Mouse (Mus musculus) midbrain, embryonic 12.5 days (tissue): ENCODE data around the gene Hipk2. TPM values are rescaled to one million over a fixed set of nuclear protein-coding genes. Genes with fewer than 3 reads are reported as not detected.

Source experiments
- ATAC-seq: fragments of 200-750 bp; cut with Nextera tagmentation; 2 replicates; pipeline ENCODE4 v1.8.0; 2017; ENCODE audit warnings: low read depth, moderate TSS enrichment, moderate library complexity; ENCODE audit not compliant: low FRiP score
- H3K27ac ChIP-seq: fragments of 300-500 bp; sonication (generic); replicated peaks from 2 replicates; pipeline ENCODE4 v1.5.1; 2016; ENCODE audit warnings: mild to moderate bottlenecking
- H3K27me3 ChIP-seq: fragments of 300-500 bp; sonication (generic); 2 replicates; pipeline ENCODE4 v1.6.1; 2016; ENCODE audit warnings: mild to moderate bottlenecking
- H3K36me3 ChIP-seq: fragments of 300-500 bp; sonication (generic); 2 replicates; pipeline ENCODE4 v1.6.1; 2016
- H3K4me1 ChIP-seq: fragments of 300-500 bp; sonication (generic); 2 replicates; pipeline ENCODE4 v1.6.1; 2016
- H3K4me2 ChIP-seq: fragments of 300-500 bp; sonication (generic); replicated peaks from 2 replicates; pipeline ENCODE4 v1.6.1; 2016; ENCODE audit warnings: mild to moderate bottlenecking, moderate library complexity
- H3K4me3 ChIP-seq: fragments of 300-500 bp; sonication (generic); 2 replicates; pipeline ENCODE4 v1.5.1; 2016; ENCODE audit warnings: mild to moderate bottlenecking
- H3K9ac ChIP-seq: fragments of 300-500 bp; sonication (generic); replicated peaks from 2 replicates; pipeline ENCODE4 v1.6.1; 2016; ENCODE audit warnings: mild to moderate bottlenecking, moderate library complexity
- H3K9me3 ChIP-seq: fragments of 300-500 bp; sonication (generic); 2 replicates; pipeline ENCODE4 v1.6.1; 2016; ENCODE audit warnings: mild to moderate bottlenecking
- WGBS: fragments of 180-500 bp; shearing (Covaris S2); methylation state at CpG from one replicate; pipeline ENCODE4 v1.1.7; 2016; 5-methylcytosine and 5-hydroxymethylcytosine counted together
- polyA plus RNA-seq: library from polyadenylated mRNA; unstranded; fragments of >200 nt; fragmentation: Nextera tagmentation; extraction: Ambion mirVana; gene quantifications from 2 replicates; pipeline ENCODE4 v1.2.1, GENCODE M21; 2016

Hipk2 gene
- polyA plus RNA-seq, 1 experiment from 2014 or later = 36.7 TPM

- H3K4me3 ChIP-seq = no peak overlapping the region
- peaks cover 21% of the 10 kb centered on the region for H3K4me1 ChIP-seq
- no peak for ATAC-seq
- H3K27ac ChIP-seq = no peak overlapping the region
- H3K4me2 ChIP-seq = no peak overlapping the region
- WGBS = 84% methylated on average over 1 of the region's 1 CpGs
- no peaks in the 10 kb centered on the region for H3K9me3 ChIP-seq
- no peaks in the 10 kb centered on the region for H3K27me3 ChIP-seq
- 0 out of 2 replicates have a peak, but pooled peaks cover 5% of the 10 kb centered on the region for H3K36me3 ChIP-seq
- no peak overlapping the region for H3K9ac ChIP-seq
These were observed 35.2 kb downstream of the Hipk2 start for GRCm38 (mm10) chr6:38840780-38841179.

GRCm38 (mm10) chr6:38840380-38840779 lies 35.6 kb downstream of the Hipk2 start:
- Histone ChIP-seq H3K4me2 (no peak overlapping the region), H3K27me3 (no peaks in the 10 kb centered on the region), H3K27ac (no peak overlapping the region), H3K4me1 (peaks cover 17% of the 10 kb centered on the region), H3K36me3 (0 out of 2 replicates have a peak, but pooled peaks cover 5% of the 10 kb centered on the region), H3K9ac (no peak overlapping the region), H3K9me3 (no peaks in the 10 kb centered on the region), H3K4me3 (no peak overlapping the region)
- 84% methylated on average over 2 of the region's 2 CpGs for WGBS
- no peak for ATAC-seq

GRCm38 (mm10) chr6:38839891-38840290 lies 36.1 kb downstream of the Hipk2 start:
- Histone ChIP-seq H3K9me3 (no peaks in the 10 kb centered on the region), H3K27me3 (no peaks in the 10 kb centered on the region), H3K36me3 (0 out of 2 replicates have a peak, but pooled peaks cover 5% of the 10 kb centered on the region), H3K4me3 (no peak overlapping the region), H3K9ac (no peak overlapping the region), H3K4me2 (no peak overlapping the region), H3K27ac (no peak overlapping the region), H3K4me1 (peaks cover 15% of the 10 kb centered on the region; the same call in 1 of the 2 replicates)
- ATAC-seq = no peak
- WGBS = 67% methylated on average over 4 of the region's 4 CpGs

DNA sequence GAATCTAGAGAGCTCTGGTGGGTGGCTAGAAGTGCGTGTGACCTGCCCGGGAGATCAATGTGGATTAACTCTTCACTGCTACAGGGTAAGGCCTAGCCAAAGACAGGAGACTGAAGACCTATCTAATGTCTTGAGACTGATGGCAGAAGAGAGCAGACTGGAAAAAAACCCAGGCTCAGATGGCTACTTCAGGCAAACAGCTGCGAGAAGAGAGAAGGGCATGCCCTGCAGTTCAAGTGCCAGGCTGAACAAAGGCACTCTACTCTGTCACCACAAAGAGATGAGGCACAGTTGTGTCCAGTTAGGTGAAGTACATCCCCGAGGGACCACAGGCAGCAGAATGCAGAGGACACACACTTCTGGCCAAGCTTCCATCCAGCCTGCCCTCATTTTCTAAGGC lies 37.9 kb downstream of the Hipk2 start:
- Histone ChIP-seq H3K9ac (no peak overlapping the region), H3K4me1 (peaks cover 15% of the 10 kb centered on the region; the same call in 1 of the 2 replicates), H3K4me2 (no peak overlapping the region), H3K36me3 (0 out of 2 replicates have a peak, but pooled peaks cover 5% of the 10 kb centered on the region), H3K9me3 (no peaks in the 10 kb centered on the region), H3K27ac (0 out of 2 replicates have a peak overlapping the region, but pooled peaks have one; percentile 15), H3K4me3 (no peak overlapping the region), H3K27me3 (no peaks in the 10 kb centered on the region)
- no peak for ATAC-seq
- 68% methylated on average over 4 of the region's 4 CpGs for WGBS

DNA sequence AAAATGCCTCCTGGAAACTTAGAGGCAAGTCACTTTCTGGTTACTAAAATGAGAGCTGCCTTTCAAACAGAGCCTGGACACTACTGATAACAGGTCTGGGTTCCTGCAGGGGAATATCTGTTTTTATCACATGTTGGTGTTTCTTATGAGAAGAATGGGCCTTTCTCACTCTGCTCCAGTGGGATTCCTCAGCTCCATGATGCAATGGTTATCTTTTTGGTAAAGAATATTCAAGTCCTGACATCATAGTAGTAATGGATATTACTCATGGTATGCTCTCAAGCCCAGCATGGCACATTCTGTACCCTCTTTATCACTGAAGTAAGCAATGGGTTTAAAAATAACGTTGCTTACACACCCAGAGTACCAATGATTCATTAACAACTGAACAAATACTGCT lies 40.7 kb downstream of the Hipk2 start:
- no peak overlapping the region for H3K27ac ChIP-seq
- ATAC-seq = no peak
- H3K4me2 ChIP-seq = no peak overlapping the region
- peaks cover 11% of the 10 kb centered on the region; the same call in 1 of the 2 replicates for H3K4me1 ChIP-seq
- H3K9ac ChIP-seq = no peak overlapping the region
- H3K27me3 ChIP-seq = no peaks in the 10 kb centered on the region
- no peaks in the 10 kb centered on the region for H3K9me3 ChIP-seq
- H3K4me3 ChIP-seq = no peak overlapping the region
- H3K36me3 ChIP-seq = 0 out of 2 replicates have a peak, but pooled peaks cover 5% of the 10 kb centered on the region
- 74% methylated on average over 1 of the region's 1 CpGs for WGBS

DNA sequence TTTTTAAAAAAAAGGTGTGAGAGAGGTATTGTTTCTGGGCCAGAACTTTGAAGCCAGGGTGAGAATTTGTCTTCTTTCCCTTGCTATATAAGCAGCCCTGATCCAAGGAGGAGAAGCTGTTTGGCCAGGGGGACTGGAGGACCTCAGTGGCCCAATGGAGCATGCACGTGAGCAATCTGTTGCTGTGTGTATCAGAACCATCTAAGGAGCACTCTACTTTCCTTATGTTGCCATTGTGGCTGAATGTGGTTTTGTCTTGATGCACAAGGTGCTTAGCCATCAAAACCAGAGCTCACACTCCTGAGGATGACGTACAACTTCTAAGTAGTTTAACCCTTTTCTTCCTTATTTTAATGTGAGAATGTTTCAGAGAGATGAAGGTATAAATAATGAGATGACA lies 41.2 kb downstream of the Hipk2 start:
- Histone ChIP-seq H3K36me3 (0 out of 2 replicates have a peak, but pooled peaks cover 5% of the 10 kb centered on the region), H3K9me3 (no peaks in the 10 kb centered on the region), H3K4me1 (peaks cover 8% of the 10 kb centered on the region; the same call in 1 of the 2 replicates), H3K27me3 (no peaks in the 10 kb centered on the region), H3K9ac (no peak overlapping the region), H3K4me3 (no peak overlapping the region), H3K27ac (no peak overlapping the region), H3K4me2 (no peak overlapping the region)
- no peak for ATAC-seq
- 83% methylated on average over 2 of the region's 2 CpGs for WGBS

DNA sequence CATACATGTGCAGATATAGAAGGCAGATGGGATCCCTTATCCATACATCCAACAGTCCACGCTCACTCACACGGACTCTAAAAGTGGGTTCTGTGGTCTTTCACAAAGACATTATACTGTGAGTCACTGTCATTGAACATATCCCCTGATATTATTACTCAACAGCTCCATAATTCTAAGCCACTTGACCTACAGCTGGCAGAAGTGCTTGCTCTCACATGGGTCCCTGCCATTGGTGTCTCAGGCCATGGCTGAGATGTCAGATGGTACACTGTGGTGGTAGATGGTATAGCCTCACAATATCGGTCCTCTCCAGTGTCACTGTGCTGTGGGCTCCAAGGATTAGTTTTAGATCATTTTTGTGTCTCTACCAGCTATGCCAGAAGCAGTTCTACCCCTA lies 42.2 kb downstream of the Hipk2 start:
- H3K27ac ChIP-seq = no peak overlapping the region
- H3K36me3 ChIP-seq = 0 out of 2 replicates have a peak, but pooled peaks cover 5% of the 10 kb centered on the region
- peaks cover 8% of the 10 kb centered on the region; the same call in 1 of the 2 replicates for H3K4me1 ChIP-seq
- no peak for ATAC-seq
- no peak overlapping the region for H3K4me2 ChIP-seq
- no peaks in the 10 kb centered on the region for H3K9me3 ChIP-seq
- no peak overlapping the region for H3K9ac ChIP-seq
- H3K4me3 ChIP-seq = no peak overlapping the region
- WGBS = 92% methylated on average over 3 of the region's 3 CpGs
- no peaks in the 10 kb centered on the region for H3K27me3 ChIP-seq

- WGBS = 67% methylated on average over 3 of the region's 3 CpGs
- Histone ChIP-seq H3K9ac (no peak overlapping the region), H3K4me1 (0 out of 2 replicates have a peak, but pooled peaks cover 3% of the 10 kb centered on the region), H3K9me3 (no peaks in the 10 kb centered on the region), H3K27ac (no peak overlapping the region), H3K4me3 (no peak overlapping the region), H3K36me3 (no peaks in the 10 kb centered on the region), H3K27me3 (no peaks in the 10 kb centered on the region), H3K4me2 (no peak overlapping the region)
- ATAC-seq = no peak
These were observed 46.5 kb downstream of the Hipk2 start for GRCm38 (mm10) chr6:38829452-38829851.

DNA sequence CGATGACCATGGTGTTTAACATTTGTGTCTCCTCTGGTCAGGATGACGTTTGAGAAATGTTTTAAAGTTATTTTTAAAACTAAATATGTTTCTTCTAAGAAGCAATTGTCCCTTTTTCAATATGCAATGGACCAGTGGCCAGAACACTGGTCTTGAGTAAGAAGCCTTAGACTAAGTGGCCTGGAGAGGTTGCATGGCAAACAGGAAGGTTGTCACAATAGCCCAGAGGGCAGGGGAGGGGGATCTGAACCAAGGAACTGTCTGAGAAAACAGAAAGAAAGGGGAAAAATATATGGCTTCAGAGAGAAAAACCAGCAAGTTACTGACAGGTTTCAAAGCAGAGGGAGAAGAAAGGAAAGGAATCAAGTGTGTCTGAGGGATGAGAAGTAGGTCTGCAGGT lies 47.8 kb downstream of the Hipk2 start:
- no peaks in the 10 kb centered on the region for H3K27me3 ChIP-seq
- H3K4me2 ChIP-seq = no peak overlapping the region
- 91% methylated on average over 2 of the region's 2 CpGs for WGBS
- no peaks in the 10 kb centered on the region for H3K36me3 ChIP-seq
- no peak overlapping the region for H3K9ac ChIP-seq
- no peak overlapping the region for H3K27ac ChIP-seq
- H3K4me3 ChIP-seq = no peak overlapping the region
- 0 out of 2 replicates have a peak, but pooled peaks cover 3% of the 10 kb centered on the region for H3K4me1 ChIP-seq
- no peaks in the 10 kb centered on the region for H3K9me3 ChIP-seq
- ATAC-seq = no peak

GRCm38 (mm10) chr6:38827435-38827834 lies 48.5 kb downstream of the Hipk2 start:
- 85% methylated on average over 5 of the region's 5 CpGs for WGBS
- no peak overlapping the region for H3K4me3 ChIP-seq
- H3K4me1 ChIP-seq = 0 out of 2 replicates have a peak, but pooled peaks cover 3% of the 10 kb centered on the region
- H3K27me3 ChIP-seq = no peaks in the 10 kb centered on the region
- no peaks in the 10 kb centered on the region for H3K9me3 ChIP-seq
- H3K27ac ChIP-seq = no peak overlapping the region
- no peak for ATAC-seq
- no peak overlapping the region for H3K9ac ChIP-seq
- no peaks in the 10 kb centered on the region for H3K36me3 ChIP-seq
- no peak overlapping the region for H3K4me2 ChIP-seq

DNA sequence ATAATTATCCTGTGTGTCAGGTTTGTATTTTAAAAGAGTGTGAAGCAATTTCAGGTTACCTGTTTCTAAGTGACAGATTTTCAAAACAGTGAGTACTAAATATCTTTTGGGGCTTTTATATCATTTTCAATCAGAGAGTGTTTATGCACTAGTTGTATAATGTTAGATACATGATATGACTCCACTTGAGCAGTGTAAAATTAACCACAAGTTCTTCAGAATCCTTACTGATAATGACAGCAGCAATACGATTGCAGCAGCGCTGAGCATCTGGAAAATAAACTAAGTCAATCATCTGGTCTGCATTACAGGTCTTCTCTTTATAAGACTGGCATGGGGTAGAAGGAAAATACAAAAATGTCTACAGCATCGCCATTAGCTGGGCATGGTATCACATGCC lies 49.1 kb downstream of the Hipk2 start:
- WGBS = 87% methylated on average over 3 of the region's 3 CpGs
- ATAC-seq = no peak
- Histone ChIP-seq H3K27ac (no peak overlapping the region), H3K4me1 (0 out of 2 replicates have a peak, but pooled peaks cover 3% of the 10 kb centered on the region), H3K27me3 (no peaks in the 10 kb centered on the region), H3K36me3 (no peaks in the 10 kb centered on the region), H3K4me3 (no peak overlapping the region), H3K9me3 (no peaks in the 10 kb centered on the region), H3K9ac (no peak overlapping the region), H3K4me2 (no peak overlapping the region)

GRCm38 (mm10) chr6:38825886-38826285 lies 50.1 kb downstream of the Hipk2 start:
- H3K36me3 ChIP-seq = no peaks in the 10 kb centered on the region
- H3K4me3 ChIP-seq = no peak overlapping the region
- no peak overlapping the region for H3K9ac ChIP-seq
- no peak for ATAC-seq
- H3K27me3 ChIP-seq = no peaks in the 10 kb centered on the region
- 0 out of 2 replicates have a peak, but pooled peaks cover 3% of the 10 kb centered on the region for H3K4me1 ChIP-seq
- no peaks in the 10 kb centered on the region for H3K9me3 ChIP-seq
- no peak overlapping the region for H3K27ac ChIP-seq
- no peak overlapping the region for H3K4me2 ChIP-seq

- Histone ChIP-seq H3K9ac (no peak overlapping the region), H3K9me3 (no peaks in the 10 kb centered on the region), H3K27me3 (no peaks in the 10 kb centered on the region), H3K4me1 (0 out of 2 replicates have a peak, but pooled peaks cover 3% of the 10 kb centered on the region), H3K4me2 (no peak overlapping the region), H3K27ac (no peak overlapping the region), H3K4me3 (no peak overlapping the region), H3K36me3 (peaks cover 5% of the 10 kb centered on the region)
- ATAC-seq = no peak
These were observed 52.1 kb downstream of the Hipk2 start for GRCm38 (mm10) chr6:38823827-38824226.
